Mouse (Mus musculus): ENCODE measurements around the gene Lrrn3. TPM values are rescaled to one million over a fixed set of nuclear protein-coding genes. Genes with fewer than 3 reads are reported as not detected.

Lrrn3 gene
- polyA plus RNA-seq (2017; shearing (Covaris generic)), result not detected

GRCm38 (mm10) chr12:41486331-41486730 is at the start of gene Lrrn3:
Gene Lrrn3 (minus strand): TSS chr12:41486431.

